ENCODE assay signal across 8 mouse cellular contexts in genomic region chr14:105589261-105589660, GRCm38 (mm10).
DNase-seq lines count a peak whose midpoint lies in the region; ATAC-seq and TF ChIP-seq lines count a peak whose summit lies in the region.

No protein-coding gene starts in this region.

- peak overlapping the region; percentile 22 for H3K4me3 ChIP-seq in heart, embryonic 11.5 days (ENCODE audit: low read depth, low read length)
- H3K4me3 ChIP-seq in heart, embryonic 14.5 days (ENCODE audit: control insufficient read depth in 1 of 2, insufficient read depth in 1 of 2, low read depth in 1 of 2, low read length in 2 of 2): peak overlapping the region; percentile 36 to 39
- no peak overlapping the region; the same call in 1 of the 2 replicates for H3K4me3 ChIP-seq in limb, embryonic 14.5 days (replicated peaks; ENCODE audit: low read length)

- peaks cover 10% of the 10 kb centered on the region for H3K4me1 ChIP-seq in heart, embryonic 11.5 days (ENCODE audit: control insufficient read depth, insufficient read depth, low read length)
- peaks cover 8 to 14% of the 10 kb centered on the region in 2 experiments for H3K4me1 ChIP-seq in heart, embryonic 14.5 days (ENCODE audit: control insufficient read depth in 2 of 2, insufficient read depth in 2 of 2, low read length in 2 of 2)
- peaks cover 30% of the 10 kb centered on the region for H3K4me1 ChIP-seq in limb, embryonic 14.5 days (ENCODE audit: control insufficient read depth, insufficient read depth, low read length)

- no peak for TF ChIP-seq POLR2A in limb, embryonic 14.5 days (IDR thresholded peaks at IDR 0.05; ENCODE audit: borderline replicate concordance, extremely low read depth, insufficient read depth, insufficient read length)

- peak overlapping the region; percentile 58 for H3K4me2 ChIP-seq in heart, embryonic 11.5 days
- peak overlapping the region; percentile 60 for H3K4me2 ChIP-seq in heart, embryonic 14.5 days (ENCODE audit: low read length)
- H3K4me2 ChIP-seq in limb, embryonic 14.5 days (replicated peaks; ENCODE audit: low read depth, low read length, severe bottlenecking): peak overlapping the region; percentile 18

- H3K36me3 ChIP-seq in heart, embryonic 11.5 days (ENCODE audit: control insufficient read depth, insufficient read depth, low read length): no peaks in the 10 kb centered on the region
- no peaks in the 10 kb centered on the region for H3K36me3 ChIP-seq in heart, embryonic 14.5 days (ENCODE audit: control insufficient read depth, insufficient read depth, low read length)
- no peaks in the 10 kb centered on the region for H3K36me3 ChIP-seq in limb, embryonic 14.5 days (ENCODE audit: control insufficient read depth, insufficient read depth, low read length)

- WGBS in heart, embryonic 11.5 days (ENCODE audit: insufficient replicate concordance): 59% methylated on average over 20 of the region's 20 CpGs
- WGBS in heart, embryonic 14.5 days: 46% methylated on average over 20 of the region's 20 CpGs
- 53% methylated on average over 20 of the region's 20 CpGs for WGBS in limb, embryonic 14.5 days

- no peaks in the 10 kb centered on the region for H3K27me3 ChIP-seq in heart, embryonic 11.5 days (ENCODE audit: control insufficient read depth, insufficient read depth, low read length)
- H3K27me3 ChIP-seq in heart, embryonic 14.5 days (ENCODE audit: control insufficient read depth, insufficient read depth, low read length): no peaks in the 10 kb centered on the region
- no peaks in the 10 kb centered on the region for H3K27me3 ChIP-seq in limb, embryonic 14.5 days (ENCODE audit: control insufficient read depth, insufficient read depth, low read length)

- H3K9me3 ChIP-seq in heart, embryonic 11.5 days (replicated peaks; ENCODE audit: control insufficient read depth, low read length): no peaks in the 10 kb centered on the region
- H3K9me3 ChIP-seq in heart, embryonic 14.5 days (ENCODE audit: control insufficient read depth, low read length): no peaks in the 10 kb centered on the region
- H3K9me3 ChIP-seq in limb, embryonic 14.5 days (ENCODE audit: control insufficient read depth, low read length): no peaks in the 10 kb centered on the region

- intact Hi-C loops in heart, postnatal 36 days (cut with DNase I): no loop called here

- peak overlapping the region; percentile 46 for H3K27ac ChIP-seq in heart, embryonic 11.5 days (ENCODE audit: low read depth, low read length)
- peak overlapping the region; percentile 29 to 34; a peak in 3 of 4 replicates for H3K27ac ChIP-seq in heart, embryonic 14.5 days (replicated peaks in 1 of 2; ENCODE audit: control insufficient read depth in 1 of 2, insufficient read depth in 1 of 2, low read depth in 2 of 2, low read length in 2 of 2)
- peak overlapping the region; percentile 71 for H3K27ac ChIP-seq in limb, embryonic 14.5 days (replicated peaks; ENCODE audit: low read depth, low read length)

- H3K9ac ChIP-seq in heart, embryonic 11.5 days (ENCODE audit: low read depth, low read length): peak overlapping the region; percentile 49; the same call in 1 of the 2 replicates
- H3K9ac ChIP-seq in heart, embryonic 14.5 days (ENCODE audit: low read length): peak overlapping the region; percentile 61
- no peak overlapping the region for H3K9ac ChIP-seq in limb, embryonic 14.5 days (ENCODE audit: low read depth, low read length, severe bottlenecking)

- no peak for DNase-seq in heart, postnatal 36 days
- peak; percentile 74 for DNase-seq in MN1 (ENCODE audit: low spot score)
- no peak for DNase-seq in limb, embryonic 14.5 days (ENCODE audit: low spot score)
- DNase-seq in urinary bladder, postnatal 14 days (ENCODE audit: low spot score): no peak

- ATAC-seq in heart, embryonic 11.5 days (replicated peaks; ENCODE audit: insufficient number of reproducible peaks, low FRiP score, low TSS enrichment): no peak
- ATAC-seq in heart, embryonic 14.5 days (ENCODE audit: insufficient number of reproducible peaks, insufficient read depth, low FRiP score, low read depth): no peak
- ATAC-seq in limb, embryonic 14.5 days (ENCODE audit: low FRiP score, low read depth): no peak
- no peak for ATAC-seq in activated CD4-positive, CD25-positive, alpha-beta regulatory T cell, adult 4 months
- ATAC-seq in CD4-positive, CD25-positive, alpha-beta regulatory T cell, adult 4 months: no peak
